Mouse (Mus musculus) right cerebral cortex, postnatal 25 days (tissue): ENCODE data around the gene Rad9b.

Experiments
- DNase-seq: peaks from one replicate; pipeline ENCODE4 v3.0.0; 2022

Rad9b gene

GRCm38 (mm10) chr5:122280422-122280826 lies 73.6 kb downstream of the Rad9b start:
- DNase-seq = no peak

- no peak for DNase-seq
Observed at GRCm38 (mm10) chr5:122279799-122280421, 74.1 kb downstream of the Rad9b start.

DNA sequence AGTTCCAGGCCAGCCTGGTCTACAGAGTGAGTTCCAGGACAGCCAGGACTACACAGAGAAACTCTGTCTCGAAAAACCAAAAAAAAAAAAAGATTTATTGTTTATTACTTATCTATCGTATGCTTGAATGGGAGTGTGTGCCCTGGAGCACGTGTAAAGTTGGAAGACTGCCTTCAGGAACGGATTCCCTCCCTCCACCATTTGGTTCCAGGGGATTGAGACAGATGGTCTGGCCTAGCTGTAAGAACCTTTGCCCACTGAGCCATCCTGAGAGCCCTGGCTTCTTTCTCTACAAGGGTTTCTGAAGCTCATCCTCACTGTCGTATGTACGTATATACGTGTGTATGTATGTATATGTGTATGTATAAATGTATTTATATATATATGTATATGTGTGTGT lies 75.1 kb downstream of the Rad9b start:
- no peak for DNase-seq

GRCm38 (mm10) chr5:122274785-122275184 lies 79.2 kb downstream of the Rad9b start:
- no peak for DNase-seq
